Mouse (Mus musculus) cerebellum, postnatal 4 days (tissue): ENCODE measurements at regions not wholly inside any gene's neighbourhood (a gene's known extent, or its start where the extent isn't known, plus 50 kb on each side); places are given as distances from the start of the nearest gene placed in this dataset.

Source experiments
- DNase-seq, 2 experiments: peaks; one replicate each; pipeline ENCODE4 v3.0.0; 2022; ENCODE audit warnings: low spot score in 2 of 2, mixed read lengths in 1 of 2

- no peak for DNase-seq
These were observed 107.8 kb downstream of the Basp1 start for GRCm38 (mm10) chr15:25305801-25306200.

- no peak for DNase-seq
These were observed 110.2 kb downstream of the Basp1 start for GRCm38 (mm10) chr15:25303379-25303778.

GRCm38 (mm10) chr15:25302671-25303294 lies 110.8 kb downstream of the Basp1 start:
- DNase-seq, result peak in 1 of 2 experiments; percentile 32

- DNase-seq, result no peak
These were observed 111.8 kb downstream of the Basp1 start for GRCm38 (mm10) chr15:25301810-25302209.

- DNase-seq, result no peak
These were observed 116.3 kb downstream of the Basp1 start for GRCm38 (mm10) chr15:25297278-25297677.

- DNase-seq, result no peak
These were observed 116.8 kb downstream of the Basp1 start for GRCm38 (mm10) chr15:25296714-25297113.

- no peak for DNase-seq
These were observed 117.8 kb downstream of the Basp1 start for GRCm38 (mm10) chr15:25295753-25296152.

GRCm38 (mm10) chr15:25291231-25291691 lies 122.3 kb downstream of the Basp1 start:
- DNase-seq, result peak in 1 of 2 experiments; percentile 64

GRCm38 (mm10) chr15:25287850-25288249 lies 125.7 kb downstream of the Basp1 start:
- DNase-seq, result no peak

GRCm38 (mm10) chr15:25284354-25285199 lies 129.0 kb downstream of the Basp1 start:
- DNase-seq, result peak in 1 of 2 experiments; percentile 42

- DNase-seq, result no peak
These were observed 129.9 kb downstream of the Basp1 start for GRCm38 (mm10) chr15:25283713-25284112.

GRCm38 (mm10) chr15:25282346-25282745 lies 131.2 kb downstream of the Basp1 start:
- no peak for DNase-seq

- no peak for DNase-seq
These were observed 131.6 kb downstream of the Basp1 start for GRCm38 (mm10) chr15:25281942-25282341.

GRCm38 (mm10) chr15:25278317-25279156 lies 135.0 kb downstream of the Basp1 start:
- no peak for DNase-seq

- DNase-seq, result no peak
These were observed 137.3 kb downstream of the Basp1 start for GRCm38 (mm10) chr15:25276227-25276626.

GRCm38 (mm10) chr15:25271886-25272285 lies 141.7 kb downstream of the Basp1 start:
- DNase-seq, result no peak

- DNase-seq, result no peak
These were observed 143.2 kb downstream of the Basp1 start for GRCm38 (mm10) chr15:25270349-25270748.

- no peak for DNase-seq
These were observed 144.1 kb downstream of the Basp1 start for GRCm38 (mm10) chr15:25269345-25269996.

- DNase-seq, result no peak
These were observed 145.1 kb downstream of the Basp1 start for GRCm38 (mm10) chr15:25268436-25268835.

- no peak for DNase-seq
These were observed 146.1 kb downstream of the Basp1 start for GRCm38 (mm10) chr15:25267509-25267908.
